In the genomic region with DNA sequence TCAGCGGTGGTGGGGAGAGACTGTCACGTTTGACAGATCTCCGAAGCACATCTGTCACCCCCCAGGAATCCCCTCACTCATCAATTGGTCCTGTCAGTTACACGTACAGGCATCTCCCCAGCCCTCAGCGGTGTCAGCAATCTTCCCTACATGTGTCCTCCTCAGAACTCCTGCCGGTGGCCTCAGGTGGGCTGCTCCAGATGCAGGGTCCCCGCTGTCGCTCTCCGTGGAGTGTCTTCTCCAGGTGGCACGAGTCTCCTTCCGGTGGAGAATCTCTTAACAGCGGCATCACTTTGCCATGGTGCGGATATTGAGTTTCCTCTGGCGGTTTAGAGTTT, we compare ENCODE assay signal across 16 mouse cellular contexts. TPM values are rescaled to one million over a fixed set of nuclear protein-coding genes. Genes with fewer than 3 reads are reported as not detected.
DNase-seq lines count a peak whose midpoint lies in the region; ATAC-seq and TF ChIP-seq lines count a peak whose summit lies in the region.
"Had no signal": no experiment of that assay in that cellular context is flagged by ENCODE, and none has a peak within 500 bp of the region (broad histone marks: within the 10 kb centered on the region; RNA-seq: fewer than 3 reads in every experiment).

No protein-coding gene starts in this region.

- DNase-seq in hindbrain, embryonic 11.5 days (ENCODE audit: low spot score), result no peak
- no peak for DNase-seq in layer of hippocampus, adult 2 months (ENCODE audit: low spot score in 2 of 2)
- no peak for DNase-seq in spleen, postnatal 36 days (ENCODE audit: low spot score in 2 of 2)
- DNase-seq: heart, postnatal 14 days; kidney, postnatal 25 days; spleen, adult 18-20 months had no signal

- TF ChIP-seq CTCF in intestine, postnatal 0 days (IDR thresholded peaks at IDR 0.05; ENCODE audit: low read depth), result no peak
- no peak for TF ChIP-seq CTCF in layer of hippocampus, adult 2 months (conservative IDR thresholded peaks at IDR 0.05)

- H3K4me2 ChIP-seq in hindbrain, embryonic 12.5 days (replicated peaks), result peak overlapping the region; percentile 14; the same call in 1 of the 2 replicates
- no peak overlapping the region for H3K4me2 ChIP-seq in hindbrain, embryonic 11.5 days (replicated peaks; ENCODE audit: low read depth, low read length)
- H3K4me2 ChIP-seq in midbrain, embryonic 15.5 days, result peak overlapping the region; percentile 17; the same call in 1 of the 2 replicates
- no peak overlapping the region for H3K4me2 ChIP-seq in midbrain, embryonic 13.5 days (replicated peaks)
- 0 out of 2 replicates have a peak overlapping the region, but pooled peaks have one; percentile 21 for H3K4me2 ChIP-seq in intestine, postnatal 0 days (replicated peaks; ENCODE audit: low read depth)
- H3K4me2 ChIP-seq in stomach, embryonic 16.5 days (ENCODE audit: low read depth, low read length), result peak overlapping the region; percentile 47

- no peaks in the 10 kb centered on the region for H3K9me3 ChIP-seq in hindbrain, embryonic 12.5 days (replicated peaks)
- H3K9me3 ChIP-seq in hindbrain, embryonic 11.5 days (ENCODE audit: control insufficient read depth, low read length), result no peaks in the 10 kb centered on the region
- H3K9me3 ChIP-seq in midbrain, embryonic 15.5 days, result no peaks in the 10 kb centered on the region
- H3K9me3 ChIP-seq in midbrain, embryonic 13.5 days, result no peaks in the 10 kb centered on the region
- H3K9me3 ChIP-seq in intestine, postnatal 0 days (ENCODE audit: control insufficient read depth), result no peaks in the 10 kb centered on the region
- H3K9me3 ChIP-seq in stomach, embryonic 16.5 days (replicated peaks; ENCODE audit: control insufficient read depth, low read length), result no peaks in the 10 kb centered on the region

- peaks cover 3% of the 10 kb centered on the region; the same call in 1 of the 2 replicates for H3K4me1 ChIP-seq in hindbrain, embryonic 12.5 days
- no peaks in the 10 kb centered on the region for H3K4me1 ChIP-seq in hindbrain, embryonic 11.5 days (replicated peaks; ENCODE audit: control insufficient read depth, insufficient read depth, low read length)
- no peaks in the 10 kb centered on the region; the same call in 1 of the 2 replicates for H3K4me1 ChIP-seq in midbrain, embryonic 15.5 days
- peaks cover 14% of the 10 kb centered on the region; the same call in 1 of the 2 replicates for H3K4me1 ChIP-seq in midbrain, embryonic 13.5 days (replicated peaks)
- H3K4me1 ChIP-seq in intestine, postnatal 0 days (replicated peaks; ENCODE audit: control insufficient read depth, insufficient read depth, low read length), result no peaks in the 10 kb centered on the region
- H3K4me1 ChIP-seq in stomach, embryonic 16.5 days (ENCODE audit: control insufficient read depth, insufficient read depth, low read length), result no peaks in the 10 kb centered on the region; the same call in 1 of the 2 replicates

- H3K27me3 ChIP-seq in hindbrain, embryonic 12.5 days, result no peaks in the 10 kb centered on the region
- H3K27me3 ChIP-seq in hindbrain, embryonic 11.5 days (ENCODE audit: control insufficient read depth, insufficient read depth, low read length), result no peaks in the 10 kb centered on the region
- H3K27me3 ChIP-seq in midbrain, embryonic 15.5 days (replicated peaks), result no peaks in the 10 kb centered on the region
- no peaks in the 10 kb centered on the region for H3K27me3 ChIP-seq in midbrain, embryonic 13.5 days
- no peaks in the 10 kb centered on the region for H3K27me3 ChIP-seq in intestine, postnatal 0 days (replicated peaks; ENCODE audit: control insufficient read depth, insufficient read depth, low read length)
- H3K27me3 ChIP-seq in stomach, embryonic 16.5 days (ENCODE audit: control insufficient read depth, insufficient read depth, low read length), result no peaks in the 10 kb centered on the region

- 56% methylated on average over 14 of the region's 14 CpGs for WGBS in hindbrain, embryonic 12.5 days
- WGBS in hindbrain, embryonic 11.5 days, result 57% methylated on average over 14 of the region's 14 CpGs
- WGBS in midbrain, embryonic 15.5 days, result 60% methylated on average over 14 of the region's 14 CpGs
- WGBS in midbrain, embryonic 13.5 days, result 71% methylated on average over 14 of the region's 14 CpGs
- WGBS in intestine, postnatal 0 days, result 68% methylated on average over 14 of the region's 14 CpGs
- 49% methylated on average over 14 of the region's 14 CpGs for WGBS in stomach, embryonic 16.5 days

- H3K27ac ChIP-seq in hindbrain, embryonic 12.5 days, result no peak overlapping the region
- no peak overlapping the region for H3K27ac ChIP-seq in hindbrain, embryonic 11.5 days (ENCODE audit: low read depth, low read length)
- 0 out of 2 replicates have a peak overlapping the region, but pooled peaks have one; percentile 11 for H3K27ac ChIP-seq in midbrain, embryonic 15.5 days
- no peak overlapping the region for H3K27ac ChIP-seq in midbrain, embryonic 13.5 days
- no peak overlapping the region for H3K27ac ChIP-seq in intestine, postnatal 0 days (ENCODE audit: low read depth, low read length)
- H3K27ac ChIP-seq in stomach, embryonic 16.5 days (ENCODE audit: low read length), result no peak overlapping the region
- H3K27ac ChIP-seq in layer of hippocampus, adult 2 months, result no peak overlapping the region

- ATAC-seq in hindbrain, embryonic 12.5 days (ENCODE audit: low FRiP score), result no peak
- ATAC-seq in hindbrain, embryonic 11.5 days (ENCODE audit: low FRiP score), result no peak
- no peak for ATAC-seq in midbrain, embryonic 15.5 days (replicated peaks)
- no peak for ATAC-seq in midbrain, embryonic 13.5 days
- no peak for ATAC-seq in intestine, postnatal 0 days
- no peak for ATAC-seq in stomach, embryonic 16.5 days (ENCODE audit: insufficient read depth, low FRiP score)
- ATAC-seq: activated CD4-positive, CD25-positive, alpha-beta regulatory T cell, adult 4 months; lung, postnatal 0 days had no signal

- H3K4me3 ChIP-seq in hindbrain, embryonic 12.5 days, result no peak overlapping the region
- no peak overlapping the region for H3K4me3 ChIP-seq in hindbrain, embryonic 11.5 days (ENCODE audit: low read depth, low read length)
- no peak overlapping the region for H3K4me3 ChIP-seq in midbrain, embryonic 15.5 days
- no peak overlapping the region for H3K4me3 ChIP-seq in midbrain, embryonic 13.5 days (replicated peaks)
- H3K4me3 ChIP-seq in intestine, postnatal 0 days (ENCODE audit: low read depth, low read length), result no peak overlapping the region
- H3K4me3 ChIP-seq in stomach, embryonic 16.5 days (replicated peaks; ENCODE audit: low read length), result peak overlapping the region; percentile 13
- H3K4me3 ChIP-seq in layer of hippocampus, adult 2 months, result no peak overlapping the region

- H3K36me3 ChIP-seq in hindbrain, embryonic 12.5 days, result no peaks in the 10 kb centered on the region
- H3K36me3 ChIP-seq in hindbrain, embryonic 11.5 days (ENCODE audit: control insufficient read depth, insufficient read depth, low read length), result no peaks in the 10 kb centered on the region
- H3K36me3 ChIP-seq in midbrain, embryonic 15.5 days (replicated peaks), result no peaks in the 10 kb centered on the region
- H3K36me3 ChIP-seq in midbrain, embryonic 13.5 days, result no peaks in the 10 kb centered on the region
- no peaks in the 10 kb centered on the region for H3K36me3 ChIP-seq in intestine, postnatal 0 days (ENCODE audit: control insufficient read depth, insufficient read depth)
- no peaks in the 10 kb centered on the region for H3K36me3 ChIP-seq in stomach, embryonic 16.5 days (ENCODE audit: control insufficient read depth, insufficient read depth, low read length)

- H3K9ac ChIP-seq in hindbrain, embryonic 12.5 days, result no peak overlapping the region
- no peak overlapping the region for H3K9ac ChIP-seq in hindbrain, embryonic 11.5 days (ENCODE audit: low read depth, low read length)
- no peak overlapping the region for H3K9ac ChIP-seq in midbrain, embryonic 15.5 days
- H3K9ac ChIP-seq in midbrain, embryonic 13.5 days (replicated peaks), result no peak overlapping the region
- H3K9ac ChIP-seq in intestine, postnatal 0 days (ENCODE audit: low read depth, low read length), result no peak overlapping the region
- no peak overlapping the region for H3K9ac ChIP-seq in stomach, embryonic 16.5 days (ENCODE audit: low read length)

RNA-seq across cellular contexts. Expression of gene Cntnap4, which starts 19.2 kb away (rescaled TPM):
- 3.4 TPM in 2 replicates for polyA plus RNA-seq in hindbrain, embryonic 12.5 days (2016; fragmentation: Nextera tagmentation; extraction: Ambion mirVana)
- 1.2 TPM in 2 replicates for polyA plus RNA-seq in hindbrain, embryonic 11.5 days (2014; fragmentation: Nextera tagmentation; extraction: Ambion mirVana)
- 19.6 and 22.5 TPM in 2 replicates for polyA plus RNA-seq in midbrain, embryonic 15.5 days (2015; fragmentation: Nextera tagmentation; extraction: Ambion mirVana)
- polyA plus RNA-seq in midbrain, embryonic 13.5 days (2015; fragmentation: Nextera tagmentation; extraction: Ambion mirVana), result 10.4 and 11.2 TPM in 2 replicates
- 0.18 TPM in 2 replicates for polyA plus RNA-seq in intestine, postnatal 0 days (2015; fragmentation: Nextera tagmentation; extraction: Ambion mirVana)
- polyA plus RNA-seq in stomach, embryonic 16.5 days (2015; fragmentation: Nextera tagmentation; extraction: Ambion mirVana), result 1.3 and 1.7 TPM in 2 replicates
- 10 to 100 TPM; 16.2 to 18.2 TPM for total RNA-seq in layer of hippocampus, adult 2 months (2021)
- total RNA-seq: granulocyte monocyte progenitor cell, adult 5-6 weeks; heart, postnatal 14 days; MEL; monocyte, adult 5-6 weeks had no signal
- polyA plus RNA-seq: activated CD4-positive, CD25-positive, alpha-beta regulatory T cell, adult 4 months; lung, postnatal 0 days had no signal

Comparison
In these comparisons a context has a peak if more than half of its experiments do, and no peak if none do; other contexts are left out.
1. H3K4me2 ChIP-seq: peak in hindbrain, embryonic 12.5 days (single experiment), midbrain, embryonic 15.5 days (single experiment), intestine, postnatal 0 days (single experiment) and stomach, embryonic 16.5 days (single experiment); none in hindbrain, embryonic 11.5 days (single experiment) and midbrain, embryonic 13.5 days (single experiment).